Mouse (Mus musculus) kidney, adult 2 months (tissue): ENCODE measurements around the gene G6pc.

Source experiments
- CTCF ChIP-seq: fragments of 200-500 bp; conservative IDR thresholded peaks from 2 replicates; pipeline ENCODE4 v1.5.1; 2011; ENCODE audit warnings: low read depth, mild to moderate bottlenecking, control low read depth, low read length, moderate library complexity, mixed read lengths; ENCODE audit not compliant: insufficient read depth, insufficient read length
- POLR2A ChIP-seq: fragments of 200-500 bp; IDR thresholded peaks from one replicate; pipeline ENCODE4 v1.6.1; 2011; ENCODE audit warnings: low read depth, low read length, control low read depth

DNA sequence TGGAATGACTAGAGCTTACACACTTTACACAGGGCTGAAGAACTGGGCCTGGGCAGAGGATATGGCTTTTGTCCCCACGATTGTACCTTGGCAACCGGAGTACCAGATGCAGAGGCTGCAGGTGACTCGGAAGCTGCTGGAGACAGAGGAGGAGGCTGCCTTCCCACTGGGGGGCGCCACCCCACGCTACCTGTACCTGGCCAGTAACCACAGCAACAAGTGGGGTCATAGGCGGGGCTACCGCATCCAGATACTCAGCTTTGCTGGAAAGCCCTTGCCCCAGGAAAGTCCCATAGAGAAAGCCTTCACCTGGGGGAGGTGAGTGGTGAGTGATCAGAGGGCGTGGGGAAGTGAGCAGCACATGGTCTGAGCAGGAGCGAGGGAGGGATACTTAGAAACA, 31.7 kb upstream of the G6pc start:
- TF ChIP-seq POLR2A, result no peak
- TF ChIP-seq CTCF, result peak; percentile 57
